Mouse (Mus musculus) MEL (cell line): ENCODE results near the gene Galnt6. TPM values are rescaled to one million over a fixed set of nuclear protein-coding genes. Genes with fewer than 3 reads are reported as not detected.

Experiments
- DNase-seq: peaks from one replicate; pipeline ENCODE4 v3.0.0; 2011; ENCODE audit warnings: low read depth, low spot score
- H3K27ac ChIP-seq: 2 replicates; pipeline ENCODE4 v1.5.1; 2012; ENCODE audit warnings: low read depth, mild to moderate bottlenecking, control low read depth, low read length, moderate library complexity; ENCODE audit not compliant: control insufficient read depth
- H3K27me3 ChIP-seq, 2 experiments: fragments of 150-350 bp in 1 of 2; sonication (generic) in 1 of 2; 2 replicates each; pipeline ENCODE4 v1.6.1; 2012; ENCODE audit warnings: low read length in 2 of 2, mild to moderate bottlenecking in 2 of 2, improper control_type of control experiment in 1 of 2, moderate library complexity in 1 of 2; ENCODE audit not compliant: insufficient read depth in 2 of 2, control insufficient read depth in 1 of 2
- H3K36me3 ChIP-seq, 2 experiments: 2 replicates each; pipeline ENCODE4 v1.6.1; 2012 to 2014; ENCODE audit warnings: low read length in 2 of 2, improper control_type of control experiment in 1 of 2, inconsistent platforms in 1 of 2, mild to moderate bottlenecking in 1 of 2; ENCODE audit not compliant: insufficient read depth in 2 of 2, control insufficient read depth in 1 of 2
- H3K4me1 ChIP-seq, 2 experiments: fragments of 150-350 bp in 1 of 2; sonication (generic) in 1 of 2; 2 replicates each; pipeline ENCODE4 v1.6.1; 2012; ENCODE audit warnings: low read length in 2 of 2, improper control_type of control experiment in 1 of 2, mild to moderate bottlenecking in 1 of 2; ENCODE audit not compliant: insufficient read depth in 2 of 2, control insufficient read depth in 1 of 2
- H3K4me3 ChIP-seq, 2 experiments: fragments of 150-350 bp in 1 of 2; sonication (generic) in 1 of 2; 2 replicates each; pipeline ENCODE4 v1.5.1; 2012; ENCODE audit warnings: low read depth in 2 of 2, low read length in 2 of 2, mild to moderate bottlenecking in 2 of 2, moderate library complexity in 2 of 2, control low read depth in 1 of 2, improper control_type of control experiment in 1 of 2; ENCODE audit not compliant: control insufficient read depth in 1 of 2, insufficient read depth in 1 of 2
- H3K79me2 ChIP-seq: 2 replicates; pipeline ENCODE4 v1.6.1; 2012; ENCODE audit warnings: mild to moderate bottlenecking, low read length, moderate library complexity; ENCODE audit not compliant: control insufficient read depth, poor library complexity, insufficient read depth
- H3K9ac ChIP-seq: 2 replicates; pipeline ENCODE4 v1.6.1; 2012; ENCODE audit warnings: low read depth, mild to moderate bottlenecking, control low read depth, low read length, moderate library complexity; ENCODE audit not compliant: control insufficient read depth, poor library complexity, severe bottlenecking
- H3K9me3 ChIP-seq: fragments of 150-350 bp; sonication (generic); replicated peaks from 2 replicates; pipeline ENCODE4 v1.6.1; 2012; ENCODE audit warnings: mild to moderate bottlenecking, low read length, improper control_type of control experiment, moderate library complexity; ENCODE audit not compliant: insufficient read depth
- BHLHE40 ChIP-seq: IDR thresholded peaks from 2 replicates; pipeline ENCODE4 v1.6.1; 2012; ENCODE audit warnings: low read depth, mild to moderate bottlenecking, inconsistent platforms, low read length, improper control_type of control experiment, borderline replicate concordance
- CHD1 ChIP-seq: IDR thresholded peaks from 2 replicates; pipeline ENCODE4 v1.6.1; 2012; ENCODE audit warnings: low read depth, mild to moderate bottlenecking, inconsistent platforms, low read length, improper control_type of control experiment
- CTCF ChIP-seq, 3 experiments: IDR thresholded peaks in 2 of 3; conservative IDR thresholded peaks in 1 of 3; 2 replicates each; pipeline ENCODE4 v1.5.1; 2011 to 2012; ENCODE audit warnings: low read length in 3 of 3, low read depth in 2 of 3, mild to moderate bottlenecking in 2 of 3, improper control_type of control experiment in 1 of 3, inconsistent platforms in 1 of 3, mixed read lengths in 1 of 3, moderate library complexity in 1 of 3; ENCODE audit not compliant: control insufficient read depth in 1 of 3, insufficient read depth in 1 of 3, poor library complexity in 1 of 3, severe bottlenecking in 1 of 3
- EP300 ChIP-seq, 2 experiments: IDR thresholded peaks; 2 replicates each; pipeline ENCODE4 v1.6.1; 2011; ENCODE audit warnings: improper control_type of control experiment in 2 of 2, low read length in 2 of 2, low read depth in 1 of 2, mild to moderate bottlenecking in 1 of 2
- HCFC1 ChIP-seq: IDR thresholded peaks from 2 replicates; pipeline ENCODE4 v1.6.1; 2012; ENCODE audit warnings: low read depth, mild to moderate bottlenecking, inconsistent platforms, low read length, improper control_type of control experiment, moderate library complexity
- JUND ChIP-seq: IDR thresholded peaks from 2 replicates; pipeline ENCODE4 v1.6.1; 2011; ENCODE audit warnings: low read depth, mild to moderate bottlenecking, improper control_type of control experiment, low read length
- KAT2A ChIP-seq: conservative IDR thresholded peaks from 2 replicates; pipeline ENCODE4 v1.6.1; 2012; ENCODE audit warnings: low read depth, low read length, improper control_type of control experiment, inconsistent platforms
- MAZ ChIP-seq: IDR thresholded peaks from 2 replicates; pipeline ENCODE4 v1.6.1; 2012; ENCODE audit warnings: low read depth, mild to moderate bottlenecking, inconsistent platforms, low read length, improper control_type of control experiment
- MEF2A ChIP-seq: IDR thresholded peaks from 2 replicates; pipeline ENCODE4 v1.6.1; 2014; ENCODE audit warnings: low read depth, mild to moderate bottlenecking, inconsistent platforms, low read length, improper control_type of control experiment; ENCODE audit not compliant: poor library complexity, insufficient replicate concordance, severe bottlenecking; ENCODE audit errors: extremely low read depth
- MXI1 ChIP-seq: IDR thresholded peaks from 2 replicates; pipeline ENCODE4 v1.6.1; 2011; ENCODE audit warnings: mild to moderate bottlenecking, low read depth, low read length, improper control_type of control experiment
- MYC ChIP-seq: IDR thresholded peaks from 2 replicates; pipeline ENCODE4 v1.6.1; 2011; ENCODE audit warnings: low read depth, mild to moderate bottlenecking, low read length, improper control_type of control experiment, moderate library complexity
- NELFE ChIP-seq: IDR thresholded peaks from 2 replicates; pipeline ENCODE4 v1.6.1; 2011; ENCODE audit warnings: low read depth, low read length, improper control_type of control experiment
- RAD21 ChIP-seq: IDR thresholded peaks from 2 replicates; pipeline ENCODE4 v1.6.1; 2011; ENCODE audit warnings: mild to moderate bottlenecking, low read depth, low read length, improper control_type of control experiment
- RCOR1 ChIP-seq: IDR thresholded peaks from 2 replicates; pipeline ENCODE4 v1.6.1; 2012; ENCODE audit warnings: low read depth, mild to moderate bottlenecking, inconsistent platforms, low read length, improper control_type of control experiment
- SIN3A ChIP-seq: IDR thresholded peaks from 2 replicates; pipeline ENCODE4 v1.6.1; 2012; ENCODE audit warnings: low read length, improper control_type of control experiment, inconsistent platforms
- TBP ChIP-seq: IDR thresholded peaks from 2 replicates; pipeline ENCODE4 v1.8.0; 2011; ENCODE audit warnings: low read depth, low read length, improper control_type of control experiment
- TCF12 ChIP-seq: IDR thresholded peaks from 2 replicates; pipeline ENCODE4 v1.6.1; 2014; ENCODE audit warnings: low read depth, mild to moderate bottlenecking, inconsistent platforms, low read length, improper control_type of control experiment, moderate library complexity
- UBTF ChIP-seq: IDR thresholded peaks from 2 replicates; pipeline ENCODE4 v1.6.1; 2012; ENCODE audit warnings: low read depth, mild to moderate bottlenecking, inconsistent platforms, low read length, improper control_type of control experiment, moderate library complexity, borderline replicate concordance; ENCODE audit not compliant: insufficient read depth
- USF1 ChIP-seq: IDR thresholded peaks from 2 replicates; pipeline ENCODE4 v1.6.1; 2014; ENCODE audit warnings: low read depth, mild to moderate bottlenecking, inconsistent platforms, low read length, improper control_type of control experiment, moderate library complexity
- USF2 ChIP-seq, 2 experiments: IDR thresholded peaks; 2 replicates each; pipeline ENCODE4 v1.6.1; 2011 to 2012; ENCODE audit warnings: improper control_type of control experiment in 2 of 2, low read length in 2 of 2, borderline replicate concordance in 1 of 2, inconsistent platforms in 1 of 2, low read depth in 1 of 2, mild to moderate bottlenecking in 1 of 2; ENCODE audit not compliant: insufficient read depth in 1 of 2
- ZC3H11A ChIP-seq: IDR thresholded peaks from 2 replicates; pipeline ENCODE4 v1.6.1; 2012; ENCODE audit warnings: low read depth, mild to moderate bottlenecking, inconsistent platforms, low read length, improper control_type of control experiment
- ZNF384 ChIP-seq: IDR thresholded peaks from 2 replicates; pipeline ENCODE4 v1.6.1; 2012; ENCODE audit warnings: low read depth, mild to moderate bottlenecking, inconsistent platforms, low read length, improper control_type of control experiment
- polyA plus RNA-seq, 2 experiments: library from polyadenylated mRNA; stranded (reverse) in 1 of 2; unstranded in 1 of 2; fragments of >175 nt in 1 of 2; fragments of >200 nt in 1 of 2; gene quantifications; 2 replicates each; pipeline versions ENCODE4 v1.2.1 to v1.2.4; 2012; ENCODE audit warnings: low replicate concordance in 2 of 2, low read depth in 1 of 2; ENCODE audit not compliant: insufficient read length in 2 of 2, insufficient read depth in 1 of 2, missing spikeins in 1 of 2
- total RNA-seq: library from RNA; depleted of rRNA; stranded (reverse); fragments of 300-350 nt; gene quantifications from 2 replicates; pipeline ENCODE4 v1.2.3, GENCODE M21; 2012

The Galnt6 gene
- total and polyA plus RNA-seq, 3 experiments, result 16.1 to 17.0 TPM; not detected in 1

DNA sequence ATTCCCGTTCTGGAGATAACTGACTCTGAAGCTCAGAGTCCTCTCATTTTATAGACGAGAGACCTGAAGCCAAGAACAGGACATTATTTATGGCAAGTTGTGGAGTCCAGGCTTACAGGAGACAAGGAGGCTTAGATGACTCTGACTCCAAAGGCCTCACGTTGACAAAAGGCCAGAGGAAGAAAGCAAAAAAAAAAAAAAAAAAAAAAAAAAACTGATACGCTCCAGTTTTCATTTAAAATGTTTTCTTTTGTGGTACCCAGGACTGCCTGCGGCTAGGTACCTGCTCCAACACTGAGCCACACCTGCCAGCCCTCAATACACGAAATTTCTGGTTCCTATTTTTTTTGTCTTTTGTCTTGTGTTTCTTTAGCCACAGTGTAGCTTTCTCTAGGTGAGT lies 61.8 kb downstream of the Galnt6 start:
- DNase-seq, result no peak
- Histone ChIP-seq H3K36me3 (peaks cover 0 to 37% of the 10 kb centered on the region in 2 experiments; a peak in 2 of 4 replicates), H3K4me3 (peak overlapping the region; percentile 70 to 90), H3K4me1 (peaks cover 26 to 48% of the 10 kb centered on the region in 2 experiments), H3K27ac (peak overlapping the region; percentile 79), H3K79me2 (peaks cover 38% of the 10 kb centered on the region), H3K9me3 (no peaks in the 10 kb centered on the region), H3K27me3 (no peaks in the 10 kb centered on the region), H3K9ac (peak overlapping the region; percentile 75)
- no peak for TF ChIP-seq SIN3A
- no peak for TF ChIP-seq BHLHE40
- peak; percentile 92 for TF ChIP-seq ZNF384

DNA sequence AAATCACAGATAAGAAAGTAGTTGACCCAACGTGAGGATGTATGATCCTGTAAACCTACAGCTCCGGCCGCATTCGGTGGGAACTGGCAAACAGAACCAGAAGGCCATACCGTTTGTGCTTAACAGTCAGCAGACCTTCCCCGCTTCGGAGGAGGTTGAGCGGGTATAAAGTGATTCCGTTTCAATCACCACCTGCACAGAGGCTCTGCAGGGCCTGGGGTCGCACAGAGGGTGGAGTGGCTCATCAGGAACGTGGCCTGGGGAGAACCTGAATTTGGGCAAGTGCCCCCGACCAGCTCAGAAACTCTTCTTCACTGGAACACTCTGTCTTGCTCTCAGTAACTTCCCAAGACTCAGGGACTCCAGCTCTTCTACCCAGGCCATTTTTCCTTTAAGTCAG lies 62.3 kb downstream of the Galnt6 start:
- peak; percentile 74 for DNase-seq
- peaks cover 26 to 46% of the 10 kb centered on the region in 2 experiments for H3K4me1 ChIP-seq
- peak overlapping the region; percentile 75 for H3K9ac ChIP-seq
- peak overlapping the region; percentile 70 to 90 for H3K4me3 ChIP-seq
- no peak for TF ChIP-seq CTCF (IDR thresholded peaks at IDR 0.05 in 2 of 3, conservative IDR thresholded peaks at IDR 0.05 in 1 of 3; ENCODE audit: control insufficient read depth in 1 of 3, insufficient read depth in 1 of 3, low read depth in 2 of 3, low read length in 3 of 3, poor library complexity in 1 of 3, severe bottlenecking in 1 of 3)
- TF ChIP-seq MXI1, result no peak; the same call in 1 of the 2 replicates
- no peak for TF ChIP-seq MAZ
- TF ChIP-seq ZC3H11A, result no peak
- no peak for TF ChIP-seq CHD1
- TF ChIP-seq USF2 (IDR thresholded peaks at IDR 0.05; ENCODE audit: borderline replicate concordance in 1 of 2, insufficient read depth in 1 of 2, low read depth in 1 of 2, low read length in 2 of 2), result no peak
- no peak for TF ChIP-seq TBP
- no peak for TF ChIP-seq TCF12
- TF ChIP-seq BHLHE40, result no peak
- no peak for TF ChIP-seq RAD21
- no peak for TF ChIP-seq HCFC1
- no peak for TF ChIP-seq RCOR1
- TF ChIP-seq UBTF, result no peak
- no peak for TF ChIP-seq KAT2A
- TF ChIP-seq USF1, result no peak
- TF ChIP-seq NELFE, result no peak
- TF ChIP-seq EP300 (IDR thresholded peaks at IDR 0.05; ENCODE audit: low read depth in 1 of 2, low read length in 2 of 2), result no peak
- no peak for TF ChIP-seq MYC
- no peak for TF ChIP-seq MEF2A
- TF ChIP-seq JUND, result no peak
- peak overlapping the region; percentile 79 for H3K27ac ChIP-seq
- H3K36me3 ChIP-seq, result peaks cover 0 to 37% of the 10 kb centered on the region in 2 experiments; a peak in 2 of 4 replicates
- H3K79me2 ChIP-seq, result peaks cover 38% of the 10 kb centered on the region
- H3K27me3 ChIP-seq, result no peaks in the 10 kb centered on the region
- H3K9me3 ChIP-seq, result no peaks in the 10 kb centered on the region
